In the genomic region with DNA sequence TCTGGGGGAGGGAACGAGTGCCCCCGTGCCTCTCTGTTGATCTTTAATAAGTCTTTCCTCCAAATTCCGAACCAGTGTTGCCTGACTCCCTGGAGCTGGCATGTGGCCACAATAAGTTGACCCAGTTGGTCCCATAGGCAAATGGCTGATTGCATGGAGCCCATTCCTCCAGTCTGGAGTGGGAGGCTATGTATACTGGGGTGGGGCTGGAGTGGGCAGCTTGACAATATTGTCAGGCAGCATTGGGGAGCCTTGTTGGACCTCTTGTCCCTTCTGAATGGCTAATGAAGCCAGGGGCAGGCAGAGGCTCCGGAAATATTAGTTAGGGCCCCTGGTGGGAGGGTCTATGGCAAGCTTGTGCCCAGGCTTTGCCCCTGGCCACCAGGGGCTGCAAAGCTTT, we compare ENCODE assay signal across 10 mouse cellular contexts. TPM values are rescaled to one million over a fixed set of nuclear protein-coding genes. Genes with fewer than 3 reads are reported as not detected.
DNase-seq lines count a peak whose midpoint lies in the region; ATAC-seq and TF ChIP-seq lines count a peak whose summit lies in the region.
"Had no signal": no experiment of that assay in that cellular context is flagged by ENCODE, and none has a peak within 500 bp of the region (broad histone marks: within the 10 kb centered on the region; RNA-seq: fewer than 3 reads in every experiment).

No protein-coding gene starts in this region.

- H3K36me3 ChIP-seq in forebrain, postnatal 0 days (ENCODE audit: insufficient read depth): no peaks in the 10 kb centered on the region
- no peaks in the 10 kb centered on the region for H3K36me3 ChIP-seq in liver, embryonic 12.5 days
- H3K36me3 ChIP-seq in neural tube, embryonic 12.5 days: no peaks in the 10 kb centered on the region
- H3K36me3 ChIP-seq in thymus, adult 2 months (ENCODE audit: control insufficient read depth, insufficient read depth, low read length): no peaks in the 10 kb centered on the region

- H3K27me3 ChIP-seq in forebrain, postnatal 0 days (ENCODE audit: insufficient read depth, low read length): no peaks in the 10 kb centered on the region
- no peaks in the 10 kb centered on the region for H3K27me3 ChIP-seq in liver, embryonic 12.5 days (replicated peaks)
- H3K27me3 ChIP-seq in neural tube, embryonic 12.5 days (replicated peaks): no peaks in the 10 kb centered on the region
- H3K27me3 ChIP-seq in thymus, adult 2 months (ENCODE audit: control insufficient read depth, insufficient read depth, low read length): no peaks in the 10 kb centered on the region

- H3K27ac ChIP-seq in forebrain, postnatal 0 days (ENCODE audit: low read depth, low read length): 0 out of 2 replicates have a peak overlapping the region, but pooled peaks have one; percentile 15
- H3K27ac ChIP-seq in liver, embryonic 12.5 days: peak overlapping the region; percentile 84
- no peak overlapping the region for H3K27ac ChIP-seq in neural tube, embryonic 12.5 days
- no peak overlapping the region for H3K27ac ChIP-seq in thymus, adult 2 months (ENCODE audit: control insufficient read depth, insufficient read depth, low read length)

- no peaks in the 10 kb centered on the region for H3K9me3 ChIP-seq in forebrain, postnatal 0 days (ENCODE audit: low read length)
- no peaks in the 10 kb centered on the region for H3K9me3 ChIP-seq in liver, embryonic 12.5 days (replicated peaks)
- H3K9me3 ChIP-seq in neural tube, embryonic 12.5 days: no peaks in the 10 kb centered on the region

- no peak for TF ChIP-seq POLR2A in thymus, adult 2 months (IDR thresholded peaks at IDR 0.05; ENCODE audit: control insufficient read depth, extremely low read depth, insufficient read depth, low read length, poor library complexity)

- no peak overlapping the region for H3K4me3 ChIP-seq in forebrain, postnatal 0 days (ENCODE audit: low read depth, low read length)
- H3K4me3 ChIP-seq in liver, embryonic 12.5 days: no peak overlapping the region
- no peak overlapping the region for H3K4me3 ChIP-seq in neural tube, embryonic 12.5 days
- no peak overlapping the region for H3K4me3 ChIP-seq in thymus, adult 2 months (ENCODE audit: control insufficient read depth, insufficient read depth, low read length)
- H3K4me3 ChIP-seq: myocyte had no signal

- WGBS in forebrain, postnatal 0 days: 24% methylated on average over 4 of the region's 4 CpGs
- 37% methylated on average over 4 of the region's 4 CpGs for WGBS in liver, embryonic 12.5 days (ENCODE audit: insufficient replicate concordance)
- WGBS in neural tube, embryonic 12.5 days: 53% methylated on average over 4 of the region's 4 CpGs
- 67% methylated on average over 4 of the region's 4 CpGs for WGBS in thymus, adult 2 months

- ATAC-seq in forebrain, postnatal 0 days: 0 out of 2 replicates have a peak, but pooled peaks have one; percentile 4
- no peak for ATAC-seq in liver, embryonic 12.5 days
- peak; percentile 57 for ATAC-seq in neural tube, embryonic 12.5 days (ENCODE audit: low FRiP score, low read depth)

- no peak overlapping the region for H3K9ac ChIP-seq in forebrain, postnatal 0 days
- H3K9ac ChIP-seq in liver, embryonic 12.5 days: peak overlapping the region; percentile 7
- no peak overlapping the region for H3K9ac ChIP-seq in neural tube, embryonic 12.5 days

- DNase-seq in embryo, embryonic 10 days (ENCODE audit: low spot score): peak; percentile 3
- DNase-seq in embryo, embryonic 11 days: no peak
- no peak for DNase-seq in forebrain, postnatal 0 days
- no peak for DNase-seq in cerebellum, adult 9-11 months
- no peak for DNase-seq in thymus, postnatal 10 days (ENCODE audit: low spot score in 2 of 2)
- no peak for DNase-seq in thymus, adult 2 months
- DNase-seq: kidney, adult 8-10 months had no signal

- peaks cover 5% of the 10 kb centered on the region; the same call in 1 of the 2 replicates for H3K4me1 ChIP-seq in forebrain, postnatal 0 days (ENCODE audit: insufficient read depth)
- peaks cover 62% of the 10 kb centered on the region for H3K4me1 ChIP-seq in liver, embryonic 12.5 days
- peaks cover 8% of the 10 kb centered on the region for H3K4me1 ChIP-seq in neural tube, embryonic 12.5 days
- H3K4me1 ChIP-seq in thymus, adult 2 months (replicated peaks; ENCODE audit: control insufficient read depth, insufficient read depth, low read length): no peaks in the 10 kb centered on the region

- no peak for TF ChIP-seq CTCF in forebrain, postnatal 0 days (IDR thresholded peaks at IDR 0.05; ENCODE audit: low read depth)
- no peak for TF ChIP-seq CTCF in thymus, adult 2 months (IDR thresholded peaks at IDR 0.05; ENCODE audit: borderline replicate concordance, control insufficient read depth, extremely low read depth, insufficient read depth, low read length, poor library complexity)

- no peak overlapping the region for H3K4me2 ChIP-seq in forebrain, postnatal 0 days (ENCODE audit: low read depth)
- peak overlapping the region; percentile 18 for H3K4me2 ChIP-seq in liver, embryonic 12.5 days
- H3K4me2 ChIP-seq in neural tube, embryonic 12.5 days (replicated peaks): no peak overlapping the region

RNA-seq across cellular contexts. Expression of a gene that starts 32.8 kb away (rescaled TPM):
- total RNA-seq in forebrain, postnatal 0 days (2014; rRNA removed): 42.2 and 61.0 TPM in 2 replicates
- 26.7 and 32.4 TPM in 2 replicates for polyA plus RNA-seq in forebrain, postnatal 0 days (2015; fragmentation: Nextera tagmentation; extraction: Ambion mirVana)
- polyA plus RNA-seq in liver, embryonic 12.5 days (2016; fragmentation: Nextera tagmentation; extraction: Ambion mirVana): 0.93 and 1.1 TPM in 2 replicates
- polyA plus RNA-seq in neural tube, embryonic 12.5 days (2016; fragmentation: Nextera tagmentation; extraction: Ambion mirVana): 21.2 and 24.1 TPM in 2 replicates
- 0.31 and 0.55 TPM in 2 replicates for polyA plus RNA-seq in thymus, adult 2 months (2012; rRNA removed)
- polyA plus RNA-seq: myocyte had no signal

RNA-seq across cellular contexts. Expression of a gene that starts 59.1 kb away (rescaled TPM):
- 59.4 and 75.5 TPM in 2 replicates for total RNA-seq in forebrain, postnatal 0 days (2014; rRNA removed)
- 84.0 and 86.5 TPM in 2 replicates for polyA plus RNA-seq in forebrain, postnatal 0 days (2015; fragmentation: Nextera tagmentation; extraction: Ambion mirVana)
- polyA plus RNA-seq in liver, embryonic 12.5 days (2016; fragmentation: Nextera tagmentation; extraction: Ambion mirVana): 1.7 and 1.8 TPM in 2 replicates
- 24.3 and 27.0 TPM in 2 replicates for polyA plus RNA-seq in neural tube, embryonic 12.5 days (2016; fragmentation: Nextera tagmentation; extraction: Ambion mirVana)
- polyA plus RNA-seq in thymus, adult 2 months (2012; rRNA removed): 6.3 and 6.7 TPM in 2 replicates

Comparison
In these comparisons a context has a peak if more than half of its experiments do, and no peak if none do; other contexts are left out.
1. H3K27ac ChIP-seq: peak in forebrain, postnatal 0 days (single experiment) and liver, embryonic 12.5 days (single experiment); none in neural tube, embryonic 12.5 days (single experiment) and thymus, adult 2 months (single experiment).
2. RNA of a gene that starts 32.8 kb away (polyA plus RNA-seq): 26.7 to 32.4 TPM in forebrain, postnatal 0 days and 21.2 to 24.1 TPM in neural tube, embryonic 12.5 days; 0.93 to 1.1 TPM in liver, embryonic 12.5 days and 0.31 to 0.55 TPM in thymus, adult 2 months; every median in the first group is over 10 times any median in the second.